Mouse (Mus musculus) heart, postnatal 0 days (tissue): ENCODE measurements around the gene Map1lc3b.

ENCODE experiments used
- CTCF ChIP-seq: IDR thresholded peaks from 2 replicates; pipeline ENCODE4 v1.5.1; 2016; ENCODE audit warnings: antibody characterized with exemption, control low read depth, low read depth
- EP300 ChIP-seq: IDR thresholded peaks from 2 replicates; pipeline ENCODE4 v1.6.1; 2016; ENCODE audit warnings: antibody characterized with exemption, low read depth

- TF ChIP-seq CTCF (no peak), EP300 (no peak)
These were observed 19.1 kb downstream of the Map1lc3b start for GRCm38 (mm10) chr8:121609251-121609650.
